Mouse (Mus musculus) heart, embryonic 14.5 days (tissue): ENCODE measurements at regions not wholly inside any gene's neighbourhood (a gene's known extent, or its start where the extent isn't known, plus 50 kb on each side); places are given as distances from the start of the nearest gene placed in this dataset.
A peak's percentile ranks its signal among the peaks of the same experiment; 100 is the strongest.

Source experiments
- ATAC-seq: fragments of 200-750 bp; cut with Nextera tagmentation; 2 replicates; pipeline ENCODE4 v1.8.0; 2017; ENCODE audit warnings: low read depth, moderate TSS enrichment; ENCODE audit not compliant: insufficient number of reproducible peaks, insufficient read depth, low FRiP score
- H3K27ac ChIP-seq, 2 experiments: fragments of 200-500 bp in 1 of 2; fragments of 300-500 bp in 1 of 2; sonication (generic) in 1 of 2; replicated peaks in 1 of 2; 2 replicates each; pipeline ENCODE4 v1.5.1; 2012 to 2014; ENCODE audit warnings: low read depth in 2 of 2, low read length in 2 of 2, control low read depth in 1 of 2, mild to moderate bottlenecking in 1 of 2, mixed read lengths in 1 of 2; ENCODE audit not compliant: control insufficient read depth in 1 of 2, insufficient read depth in 1 of 2
- H3K27me3 ChIP-seq: fragments of 300-500 bp; sonication (generic); 2 replicates; pipeline ENCODE4 v1.6.1; 2014; ENCODE audit warnings: mild to moderate bottlenecking, low read length, control low read depth; ENCODE audit not compliant: control insufficient read depth, insufficient read depth
- H3K36me3 ChIP-seq: fragments of 300-500 bp; sonication (generic); 2 replicates; pipeline ENCODE4 v1.6.1; 2014; ENCODE audit warnings: mild to moderate bottlenecking, control low read depth, low read length, mixed read lengths; ENCODE audit not compliant: control insufficient read depth, insufficient read depth
- H3K4me1 ChIP-seq, 2 experiments: fragments of 200-500 bp in 1 of 2; fragments of 300-500 bp in 1 of 2; sonication (generic) in 1 of 2; 2 replicates each; pipeline ENCODE4 v1.6.1; 2012 to 2014; ENCODE audit warnings: low read length in 2 of 2, control low read depth in 1 of 2, mixed read lengths in 1 of 2; ENCODE audit not compliant: control insufficient read depth in 2 of 2, insufficient read depth in 2 of 2
- H3K4me2 ChIP-seq: fragments of 300-500 bp; sonication (generic); 2 replicates; pipeline ENCODE4 v1.6.1; 2014; ENCODE audit warnings: mild to moderate bottlenecking, low read length
- H3K4me3 ChIP-seq, 2 experiments: fragments of 200-500 bp in 1 of 2; fragments of 300-500 bp in 1 of 2; sonication (generic) in 1 of 2; 2 replicates each; pipeline ENCODE4 v1.5.1; 2012 to 2014; ENCODE audit warnings: low read length in 2 of 2, mild to moderate bottlenecking in 2 of 2, control low read depth in 1 of 2, low read depth in 1 of 2, moderate library complexity in 1 of 2; ENCODE audit not compliant: control insufficient read depth in 1 of 2, insufficient read depth in 1 of 2
- H3K9ac ChIP-seq: fragments of 300-500 bp; sonication (generic); 2 replicates; pipeline ENCODE4 v1.6.1; 2014; ENCODE audit warnings: mild to moderate bottlenecking, low read length
- H3K9me3 ChIP-seq: fragments of 300-500 bp; sonication (generic); 2 replicates; pipeline ENCODE4 v1.6.1; 2016; ENCODE audit warnings: low read length, control low read depth; ENCODE audit not compliant: control insufficient read depth
- WGBS: fragments of 180-500 bp; shearing (Covaris S2); extraction: QIAGEN DNeasy Blood & Tissue Kit; methylation state at CpG from one replicate; pipeline ENCODE4 v1.1.7; 2014; 5-methylcytosine and 5-hydroxymethylcytosine counted together

DNA sequence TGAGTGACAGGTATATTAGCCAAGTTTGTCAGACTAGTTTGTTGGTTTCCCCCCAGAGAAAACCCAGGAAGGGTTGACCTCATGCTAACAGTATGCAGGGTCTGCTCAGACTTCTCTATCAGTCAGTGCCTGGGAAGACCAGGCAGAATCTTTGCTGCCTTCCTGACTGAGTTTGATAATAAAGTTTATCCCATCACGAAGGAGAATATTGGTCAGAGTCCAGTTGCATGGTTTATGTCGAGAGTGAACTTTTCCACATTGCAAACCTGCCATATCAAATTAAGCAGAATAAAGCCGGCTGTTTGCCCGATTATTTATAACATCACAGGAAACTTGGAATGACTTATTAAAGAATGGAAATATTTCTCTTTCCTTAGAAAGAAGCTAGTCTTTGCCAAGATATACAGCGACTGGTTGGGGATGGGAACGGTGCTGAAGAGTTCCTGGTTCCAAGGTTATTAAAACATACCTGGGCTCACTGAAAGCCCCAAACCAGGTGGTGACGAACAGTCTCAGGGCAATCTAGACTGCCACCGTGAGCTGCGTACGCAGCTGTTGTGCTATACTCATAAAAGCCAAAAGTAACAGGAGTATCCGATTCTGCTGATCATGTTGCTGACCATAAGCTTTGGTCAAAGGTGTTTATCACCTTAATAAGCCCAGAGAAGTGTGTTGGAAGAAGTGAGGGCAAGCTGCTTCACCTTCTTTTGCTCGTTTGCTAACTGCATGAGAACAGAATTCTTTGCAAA, 1536.7 kb upstream of the Flrt2 start:
- Histone ChIP-seq H3K9me3 (no peaks in the 10 kb centered on the region), H3K27ac (peak overlapping the region; percentile 50 to 79), H3K4me2 (0 out of 2 replicates have a peak overlapping the region, but pooled peaks have one; percentile 9), H3K9ac (no peak overlapping the region), H3K36me3 (no peaks in the 10 kb centered on the region), H3K4me1 (peaks cover 3 to 11% of the 10 kb centered on the region in 2 experiments; a peak in 3 of 4 replicates), H3K4me3 (no peak overlapping the region), H3K27me3 (no peaks in the 10 kb centered on the region)
- WGBS = 42% methylated on average over 12 of the region's 12 CpGs
- peak; percentile 83 for ATAC-seq

DNA sequence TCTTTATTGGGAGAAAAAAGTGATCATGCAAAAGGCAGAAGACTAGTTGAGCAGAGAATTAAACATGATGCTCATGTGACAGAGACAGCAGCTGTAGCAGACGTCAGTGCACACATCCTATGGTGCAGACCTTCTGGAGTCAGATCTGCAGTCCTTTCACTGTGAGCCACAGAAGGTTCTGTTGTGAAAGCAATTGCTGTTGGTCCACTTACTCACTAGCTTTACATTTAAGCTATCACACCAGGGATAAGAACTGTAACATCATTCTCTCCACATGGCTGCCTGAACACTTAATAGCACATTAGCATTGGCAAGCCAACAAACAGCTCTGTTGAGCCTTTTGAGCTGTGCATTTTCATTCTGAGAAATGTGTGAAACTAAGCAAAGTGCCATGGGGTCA, 1509.7 kb upstream of the Flrt2 start:
- Histone ChIP-seq H3K4me1 (peaks cover 0 to 4% of the 10 kb centered on the region in 2 experiments; a peak in 1 of 4 replicates), H3K9me3 (no peaks in the 10 kb centered on the region), H3K36me3 (no peaks in the 10 kb centered on the region), H3K27ac (no peak overlapping the region), H3K27me3 (no peaks in the 10 kb centered on the region), H3K9ac (no peak overlapping the region), H3K4me3 (no peak overlapping the region), H3K4me2 (no peak overlapping the region)
- no peak for ATAC-seq
- 50% methylated on average over 1 of the region's 1 CpGs for WGBS

DNA sequence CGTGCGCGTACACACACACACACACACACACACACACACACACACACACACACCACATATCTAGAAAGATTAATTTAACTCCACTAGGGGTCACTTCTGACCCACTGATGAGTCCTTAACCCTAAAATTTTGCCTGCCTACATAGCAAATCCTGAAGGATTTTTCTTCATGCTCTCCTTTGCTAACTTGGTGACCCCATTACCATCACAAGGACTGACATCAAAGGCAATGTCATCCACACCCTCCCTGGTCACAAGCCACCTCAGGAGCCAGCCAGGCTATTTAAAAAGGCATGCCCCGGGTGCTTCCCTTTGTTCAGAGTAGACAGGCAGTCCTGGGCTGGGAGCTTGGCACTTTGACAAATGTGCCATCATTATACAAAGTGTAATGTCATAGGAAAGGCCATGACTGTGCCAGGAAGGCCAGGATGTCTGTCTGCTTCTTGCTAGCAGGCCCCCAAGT, 1501.4 kb upstream of the Flrt2 start:
- WGBS = 73% methylated on average over 4 of the region's 4 CpGs
- Histone ChIP-seq H3K36me3 (no peaks in the 10 kb centered on the region), H3K4me2 (no peak overlapping the region), H3K9me3 (no peaks in the 10 kb centered on the region), H3K27me3 (no peaks in the 10 kb centered on the region), H3K4me1 (peaks cover 3 to 6% of the 10 kb centered on the region in 2 experiments), H3K4me3 (no peak overlapping the region), H3K27ac (no peak overlapping the region), H3K9ac (no peak overlapping the region)
- peak; percentile 81 for ATAC-seq

DNA sequence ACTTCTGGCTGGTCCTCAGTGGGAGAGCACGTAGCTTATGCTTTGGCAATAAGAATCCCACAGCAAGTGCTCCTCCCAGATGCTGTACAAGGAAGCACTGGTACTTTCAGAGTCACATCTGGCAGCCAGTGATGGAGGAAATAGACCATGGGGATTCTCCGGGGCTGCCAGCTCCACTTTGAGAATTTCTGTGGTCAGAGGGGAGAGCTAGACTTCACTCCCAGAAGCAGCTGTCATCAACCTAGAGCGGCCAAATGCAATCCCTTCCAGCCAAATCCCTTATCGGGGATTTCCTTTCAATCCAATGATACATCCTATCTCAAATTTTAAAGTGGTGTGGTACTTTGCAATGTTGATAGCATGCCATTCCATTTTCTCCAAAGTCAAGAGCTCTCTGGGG, 1474.1 kb upstream of the Flrt2 start:
- 18% methylated on average over 4 of the region's 4 CpGs for WGBS
- peak; percentile 39 for ATAC-seq
- Histone ChIP-seq H3K36me3 (no peaks in the 10 kb centered on the region), H3K4me2 (peak overlapping the region; percentile 21; the same call in 1 of the 2 replicates), H3K4me1 (peaks cover 2 to 4% of the 10 kb centered on the region in 2 experiments), H3K27ac (peak overlapping the region; percentile 31 to 73), H3K27me3 (no peaks in the 10 kb centered on the region), H3K9me3 (no peaks in the 10 kb centered on the region), H3K9ac (no peak overlapping the region), H3K4me3 (no peak overlapping the region)

DNA sequence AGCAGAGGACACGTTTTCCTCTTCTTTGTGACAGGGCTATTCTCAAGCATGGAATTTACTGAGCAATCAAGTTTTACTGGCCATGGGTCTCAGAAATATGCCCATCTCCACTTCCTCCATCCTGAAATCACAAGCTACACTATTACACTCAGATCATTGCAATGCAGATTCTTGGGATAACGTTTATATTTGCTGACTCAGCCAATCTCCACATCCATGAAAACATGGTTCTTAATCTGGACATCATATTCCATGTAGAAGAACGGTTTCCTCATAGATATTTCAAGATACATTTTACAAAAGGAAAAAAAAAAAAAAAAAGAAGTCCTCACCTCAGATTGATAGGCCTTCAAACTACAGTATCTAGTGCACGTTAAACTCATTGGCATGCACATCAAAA, 1462.1 kb upstream of the Flrt2 start:
- Histone ChIP-seq H3K27ac (no peak overlapping the region), H3K4me1 (0 out of 4 replicates have a peak, but pooled peaks cover 0 to 2% of the 10 kb centered on the region in 2 experiments), H3K27me3 (no peaks in the 10 kb centered on the region), H3K4me2 (no peak overlapping the region), H3K9me3 (no peaks in the 10 kb centered on the region), H3K4me3 (no peak overlapping the region), H3K9ac (no peak overlapping the region), H3K36me3 (no peaks in the 10 kb centered on the region)
- 87% methylated on average over 4 of the region's 4 CpGs for WGBS
- ATAC-seq = no peak

DNA sequence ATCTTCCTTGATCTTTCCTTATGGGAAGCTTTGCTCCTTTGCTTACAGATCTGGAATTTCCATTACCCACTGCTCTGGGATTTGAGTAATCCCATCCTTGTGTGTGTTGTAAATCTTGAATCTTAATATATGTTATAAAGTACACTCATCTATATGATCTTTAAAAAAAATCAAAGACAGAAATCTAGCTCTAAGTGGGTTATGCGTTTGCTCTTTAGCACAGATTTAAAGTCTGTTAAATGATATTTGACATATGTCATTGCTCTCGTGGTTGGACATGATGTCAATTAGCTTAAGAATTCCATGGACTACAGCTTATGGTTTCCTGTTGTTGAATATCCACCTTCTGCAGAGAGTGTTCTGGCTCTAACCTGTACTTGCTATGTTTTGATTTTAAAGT, 1446.7 kb upstream of the Flrt2 start:
- WGBS = 61% methylated on average over 2 of the region's 2 CpGs

DNA sequence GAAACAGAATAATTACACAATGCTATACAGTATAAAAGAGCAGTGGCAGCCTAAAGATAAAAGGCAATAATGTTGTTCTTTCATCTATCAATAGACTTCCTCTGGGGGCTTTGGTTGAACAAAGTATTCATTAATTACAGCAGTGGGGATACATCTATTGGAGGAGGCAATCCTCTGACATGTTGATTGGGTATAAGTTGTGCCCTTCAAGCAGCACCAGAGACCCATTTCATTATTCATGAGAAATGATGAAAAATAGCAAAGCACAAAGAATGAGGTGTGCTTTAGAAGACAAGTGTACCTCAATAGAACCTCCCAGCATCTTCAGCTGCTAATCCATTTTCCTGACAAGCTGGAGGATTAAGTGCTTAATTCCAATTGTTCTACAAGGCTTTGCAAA, 1444.7 kb upstream of the Flrt2 start:
- Histone ChIP-seq H3K27me3 (no peaks in the 10 kb centered on the region), H3K4me3 (no peak overlapping the region), H3K36me3 (no peaks in the 10 kb centered on the region), H3K27ac (no peak overlapping the region), H3K4me2 (no peak overlapping the region), H3K9ac (no peak overlapping the region), H3K4me1 (no peaks in the 10 kb centered on the region), H3K9me3 (no peaks in the 10 kb centered on the region)
- no peak for ATAC-seq

More for the DNA sequence above, 1446.7 kb upstream of the Flrt2 start:
- Histone ChIP-seq H3K4me2 (no peak overlapping the region), H3K4me3 (no peak overlapping the region), H3K9me3 (no peaks in the 10 kb centered on the region), H3K27me3 (no peaks in the 10 kb centered on the region), H3K27ac (no peak overlapping the region), H3K4me1 (no peaks in the 10 kb centered on the region), H3K9ac (no peak overlapping the region), H3K36me3 (no peaks in the 10 kb centered on the region)
- ATAC-seq = no peak
